Mouse (Mus musculus): ENCODE measurements around the gene Tex21. TPM values are rescaled to one million over a fixed set of nuclear protein-coding genes. Genes with fewer than 3 reads are reported as not detected.

Tex21 gene
- polyA plus RNA-seq, 1 experiment from 2014 or later, result not detected

DNA sequence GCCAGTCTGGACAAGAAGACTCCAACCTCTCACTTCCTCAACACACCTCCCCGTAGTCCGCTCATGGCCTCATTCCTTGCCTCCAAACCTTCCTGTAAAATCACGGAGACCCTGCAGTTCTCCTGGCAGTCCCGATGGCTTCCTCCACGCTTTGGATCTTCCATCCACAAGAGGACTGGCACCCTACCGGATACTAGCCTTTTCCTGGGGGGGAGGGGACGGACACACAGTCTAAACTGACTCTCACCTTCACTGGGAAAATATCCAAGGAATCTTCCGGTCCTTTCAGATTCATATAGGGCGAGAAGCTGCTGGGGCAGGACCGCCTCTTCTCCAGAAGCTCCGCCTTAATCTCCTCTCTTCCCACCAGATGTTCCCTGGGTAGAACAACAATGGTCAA, 29.8 kb downstream of the Tex21 start:
- Histone ChIP-seq H3K36me3 (ENCODE audit: control insufficient read depth, insufficient read depth) (no peaks in the 10 kb centered on the region), H3K27ac (ENCODE audit: low read depth, low read length) (no peak overlapping the region), H3K4me2 (replicated peaks; ENCODE audit: low read depth) (no peak overlapping the region), H3K9ac (ENCODE audit: low read depth, low read length) (no peak overlapping the region), H3K4me3 (ENCODE audit: low read depth, low read length) (no peak overlapping the region), H3K9me3 (ENCODE audit: control insufficient read depth) (no peaks in the 10 kb centered on the region), H3K27me3 (replicated peaks; ENCODE audit: control insufficient read depth, insufficient read depth, low read length) (no peaks in the 10 kb centered on the region), H3K4me1 (replicated peaks; ENCODE audit: control insufficient read depth, insufficient read depth, low read length) (no peaks in the 10 kb centered on the region)
- TF ChIP-seq CTCF (IDR thresholded peaks at IDR 0.05; ENCODE audit: low read depth), result no peak
- no peak for ATAC-seq
- WGBS, result 82% methylated on average over 11 of the region's 11 CpGs

DNA sequence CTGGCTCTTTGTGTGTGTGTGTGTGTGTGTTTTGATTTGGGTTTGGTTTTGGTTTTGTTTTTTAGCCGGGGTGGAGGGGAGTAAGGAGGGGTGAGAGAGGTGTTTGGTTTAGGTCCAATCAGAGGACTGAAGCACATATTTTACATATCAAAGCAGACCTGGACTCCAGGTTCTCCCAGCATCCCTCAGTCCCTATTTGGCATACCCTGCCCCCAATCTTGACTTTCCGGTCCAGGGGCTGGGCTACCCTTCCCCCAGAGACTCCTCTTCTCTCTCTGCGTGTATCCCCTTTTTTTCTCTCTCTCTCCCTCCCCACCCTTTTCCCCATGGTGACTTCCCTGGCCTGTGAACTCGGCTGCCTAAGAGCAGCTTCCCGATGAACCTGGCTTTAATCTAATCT, 31.4 kb downstream of the Tex21 start:
- no peak for TF ChIP-seq CTCF (IDR thresholded peaks at IDR 0.05; ENCODE audit: low read depth)
- H3K4me2 ChIP-seq (replicated peaks; ENCODE audit: low read depth), result no peak overlapping the region
- 27% methylated on average over 5 of the region's 5 CpGs for WGBS

GRCm38 (mm10) chr12:76209429-76209974, 37.0 kb downstream of the Tex21 start:
- no peaks in the 10 kb centered on the region for H3K4me1 ChIP-seq (replicated peaks; ENCODE audit: control insufficient read depth, insufficient read depth, low read length)
- H3K4me3 ChIP-seq (ENCODE audit: low read depth, low read length), result no peak overlapping the region
- H3K9me3 ChIP-seq (ENCODE audit: control insufficient read depth), result no peaks in the 10 kb centered on the region
- no peaks in the 10 kb centered on the region for H3K36me3 ChIP-seq (ENCODE audit: control insufficient read depth, insufficient read depth)
- TF ChIP-seq CTCF (IDR thresholded peaks at IDR 0.05; ENCODE audit: low read depth), result no peak
- H3K27ac ChIP-seq (ENCODE audit: low read depth, low read length), result no peak overlapping the region
- no peaks in the 10 kb centered on the region for H3K27me3 ChIP-seq (replicated peaks; ENCODE audit: control insufficient read depth, insufficient read depth, low read length)
- WGBS, result 93% methylated on average over 5 of the region's 5 CpGs
- no peak overlapping the region for H3K9ac ChIP-seq (ENCODE audit: low read depth, low read length)
- no peak for ATAC-seq
- no peak overlapping the region for H3K4me2 ChIP-seq (replicated peaks; ENCODE audit: low read depth)

More for the DNA sequence above, 31.4 kb downstream of the Tex21 start:
- Histone ChIP-seq H3K36me3 (ENCODE audit: control insufficient read depth, insufficient read depth) (no peaks in the 10 kb centered on the region), H3K4me1 (replicated peaks; ENCODE audit: control insufficient read depth, insufficient read depth, low read length) (no peaks in the 10 kb centered on the region), H3K27ac (ENCODE audit: low read depth, low read length) (no peak overlapping the region), H3K9me3 (ENCODE audit: control insufficient read depth) (no peaks in the 10 kb centered on the region), H3K9ac (ENCODE audit: low read depth, low read length) (no peak overlapping the region), H3K27me3 (replicated peaks; ENCODE audit: control insufficient read depth, insufficient read depth, low read length) (no peaks in the 10 kb centered on the region), H3K4me3 (ENCODE audit: low read depth, low read length) (no peak overlapping the region)
- ATAC-seq, result no peak

- 80% methylated on average over 4 of the region's 4 CpGs for WGBS
- Histone ChIP-seq H3K4me3 (ENCODE audit: low read depth, low read length) (no peak overlapping the region), H3K27me3 (replicated peaks; ENCODE audit: control insufficient read depth, insufficient read depth, low read length) (no peaks in the 10 kb centered on the region), H3K4me1 (replicated peaks; ENCODE audit: control insufficient read depth, insufficient read depth, low read length) (peaks cover 6% of the 10 kb centered on the region), H3K4me2 (replicated peaks; ENCODE audit: low read depth) (no peak overlapping the region), H3K36me3 (ENCODE audit: control insufficient read depth, insufficient read depth) (no peaks in the 10 kb centered on the region), H3K9ac (ENCODE audit: low read depth, low read length) (no peak overlapping the region), H3K9me3 (ENCODE audit: control insufficient read depth) (no peaks in the 10 kb centered on the region), H3K27ac (ENCODE audit: low read depth, low read length) (no peak overlapping the region)
- TF ChIP-seq CTCF (IDR thresholded peaks at IDR 0.05; ENCODE audit: low read depth), result no peak
- ATAC-seq, result no peak
Observed at GRCm38 (mm10) chr12:76200326-76200725, 46.2 kb downstream of the Tex21 start.

DNA sequence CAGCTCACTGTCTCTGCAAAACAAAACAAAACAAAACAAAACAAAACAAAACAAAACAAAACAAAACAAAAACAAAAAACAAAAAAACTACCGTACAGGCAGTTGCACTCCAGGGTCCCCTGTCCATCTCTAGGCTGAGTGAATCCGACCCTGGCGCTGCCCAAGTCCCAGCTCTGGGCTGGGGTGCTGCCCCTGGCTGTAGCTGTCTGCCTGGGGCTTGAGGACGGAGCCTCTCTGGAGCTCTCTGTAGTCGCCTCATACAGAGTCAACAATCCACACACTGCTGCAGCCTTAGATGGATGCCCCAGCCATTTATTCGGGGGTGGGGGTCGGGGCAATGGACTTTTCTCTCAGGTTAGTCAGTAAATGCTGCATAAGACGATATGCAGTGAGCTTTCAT, 49.5 kb downstream of the Tex21 start:
- peak overlapping the region; percentile 70 for H3K4me2 ChIP-seq (replicated peaks; ENCODE audit: low read depth)
- no peaks in the 10 kb centered on the region for H3K36me3 ChIP-seq (ENCODE audit: control insufficient read depth, insufficient read depth)
- H3K27ac ChIP-seq (ENCODE audit: low read depth, low read length), result no peak overlapping the region
- no peak for ATAC-seq
- peak overlapping the region; percentile 27 for H3K4me3 ChIP-seq (ENCODE audit: low read depth, low read length)
- WGBS, result 34% methylated on average over 8 of the region's 8 CpGs
- no peaks in the 10 kb centered on the region for H3K27me3 ChIP-seq (replicated peaks; ENCODE audit: control insufficient read depth, insufficient read depth, low read length)
- no peaks in the 10 kb centered on the region for H3K9me3 ChIP-seq (ENCODE audit: control insufficient read depth)
- peaks cover 6% of the 10 kb centered on the region for H3K4me1 ChIP-seq (replicated peaks; ENCODE audit: control insufficient read depth, insufficient read depth, low read length)
- TF ChIP-seq CTCF (IDR thresholded peaks at IDR 0.05; ENCODE audit: low read depth), result no peak
- no peak overlapping the region for H3K9ac ChIP-seq (ENCODE audit: low read depth, low read length)

- peaks cover 6% of the 10 kb centered on the region for H3K4me1 ChIP-seq (replicated peaks; ENCODE audit: control insufficient read depth, insufficient read depth, low read length)
- ATAC-seq, result peak; percentile 54; the same call in 1 of the 2 replicates
- peak overlapping the region; percentile 70 for H3K4me2 ChIP-seq (replicated peaks; ENCODE audit: low read depth)
- H3K27me3 ChIP-seq (replicated peaks; ENCODE audit: control insufficient read depth, insufficient read depth, low read length), result no peaks in the 10 kb centered on the region
- no peak overlapping the region for H3K27ac ChIP-seq (ENCODE audit: low read depth, low read length)
- no peaks in the 10 kb centered on the region for H3K9me3 ChIP-seq (ENCODE audit: control insufficient read depth)
- TF ChIP-seq CTCF (IDR thresholded peaks at IDR 0.05; ENCODE audit: low read depth), result peak; percentile 89
- peak overlapping the region; percentile 27 for H3K4me3 ChIP-seq (ENCODE audit: low read depth, low read length)
- H3K36me3 ChIP-seq (ENCODE audit: control insufficient read depth, insufficient read depth), result no peaks in the 10 kb centered on the region
- H3K9ac ChIP-seq (ENCODE audit: low read depth, low read length), result no peak overlapping the region
- WGBS, result 8% methylated on average over 6 of the region's 6 CpGs
Observed at GRCm38 (mm10) chr12:76196709-76197054, 49.9 kb downstream of the Tex21 start.
